Mouse (Mus musculus) forebrain, embryonic 16.5 days (tissue): ENCODE data around the gene Dmac1. TPM values are rescaled to one million over a fixed set of nuclear protein-coding genes. Genes with fewer than 3 reads are reported as not detected.

Experiments
- ATAC-seq: fragments of 200-750 bp; cut with Nextera tagmentation; 2 replicates; pipeline ENCODE4 v1.8.0; 2017; ENCODE audit warnings: mild to moderate bottlenecking, moderate library complexity
- H3K27ac ChIP-seq: fragments of 300-500 bp; sonication (generic); 2 replicates; pipeline ENCODE4 v1.5.1; 2014; ENCODE audit warnings: low read length, control low read depth
- H3K27me3 ChIP-seq: fragments of 300-500 bp; sonication (generic); replicated peaks from 2 replicates; pipeline ENCODE4 v1.6.1; 2014; ENCODE audit warnings: low read length; ENCODE audit not compliant: control insufficient read depth, insufficient read depth
- H3K36me3 ChIP-seq: fragments of 300-500 bp; sonication (generic); 2 replicates; pipeline ENCODE4 v1.6.1; 2014; ENCODE audit not compliant: control insufficient read depth, insufficient read depth
- H3K4me1 ChIP-seq: fragments of 300-500 bp; sonication (generic); replicated peaks from 2 replicates; pipeline ENCODE4 v1.6.1; 2014; ENCODE audit warnings: low read length; ENCODE audit not compliant: control insufficient read depth, insufficient read depth
- H3K4me2 ChIP-seq: fragments of 300-500 bp; sonication (generic); 2 replicates; pipeline ENCODE4 v1.6.1; 2014; ENCODE audit warnings: mild to moderate bottlenecking, low read length, control low read depth
- H3K4me3 ChIP-seq: fragments of 300-500 bp; sonication (generic); replicated peaks from 2 replicates; pipeline ENCODE4 v1.5.1; 2014; ENCODE audit warnings: mild to moderate bottlenecking, low read length, control low read depth
- H3K9ac ChIP-seq: fragments of 300-500 bp; sonication (generic); replicated peaks from 2 replicates; pipeline ENCODE4 v1.6.1; 2014; ENCODE audit warnings: low read depth, low read length, control low read depth
- H3K9me3 ChIP-seq: fragments of 300-500 bp; sonication (generic); 2 replicates; pipeline ENCODE4 v1.6.1; 2016; ENCODE audit warnings: low read length; ENCODE audit not compliant: control insufficient read depth
- WGBS: fragments of 180-500 bp; shearing (Covaris S2); extraction: QIAGEN DNeasy Blood & Tissue Kit; methylation state at CpG from one replicate; pipeline ENCODE4 v1.1.7; 2014; 5-methylcytosine and 5-hydroxymethylcytosine counted together
- polyA plus RNA-seq: library from polyadenylated mRNA; unstranded; fragments of >200 nt; fragmentation: Nextera tagmentation; extraction: Ambion mirVana; gene quantifications from 2 replicates; pipeline ENCODE4 v1.2.1, GENCODE M21; 2015

Dmac1 gene
- polyA plus RNA-seq, 1 experiment from 2014 or later, result 98.3 TPM

- Histone ChIP-seq H3K4me1 (peaks cover 5% of the 10 kb centered on the region; the same call in 1 of the 2 replicates), H3K36me3 (peaks cover 9% of the 10 kb centered on the region; the same call in 1 of the 2 replicates), H3K9me3 (no peaks in the 10 kb centered on the region), H3K27me3 (no peaks in the 10 kb centered on the region), H3K9ac (peak overlapping the region; percentile 90), H3K27ac (peak overlapping the region; percentile 57), H3K4me3 (peak overlapping the region; percentile 79), H3K4me2 (peak overlapping the region; percentile 62)
- 8% methylated on average over 30 of the region's 30 CpGs for WGBS
- peak; percentile 92 for ATAC-seq
Measured at GRCm38 (mm10) chr4:75277467-75278196, 473 bp downstream of the Dmac1 start.

- H3K4me1 ChIP-seq, result peaks cover 5% of the 10 kb centered on the region; the same call in 1 of the 2 replicates
- no peak overlapping the region for H3K4me2 ChIP-seq
- no peaks in the 10 kb centered on the region for H3K9me3 ChIP-seq
- no peak overlapping the region for H3K9ac ChIP-seq
- H3K27ac ChIP-seq, result no peak overlapping the region
- no peaks in the 10 kb centered on the region for H3K27me3 ChIP-seq
- ATAC-seq, result no peak
- no peak overlapping the region for H3K4me3 ChIP-seq
- peaks cover 14% of the 10 kb centered on the region for H3K36me3 ChIP-seq
- WGBS, result 87% methylated on average over 2 of the region's 2 CpGs
Measured at GRCm38 (mm10) chr4:75275737-75276136, 2.4 kb downstream of the Dmac1 start.

GRCm38 (mm10) chr4:75267866-75268265, 10.2 kb downstream of the Dmac1 start:
- Histone ChIP-seq H3K9ac (no peak overlapping the region), H3K27ac (no peak overlapping the region), H3K4me3 (no peak overlapping the region), H3K4me1 (peaks cover 4% of the 10 kb centered on the region; the same call in 1 of the 2 replicates), H3K27me3 (no peaks in the 10 kb centered on the region), H3K36me3 (peaks cover 5% of the 10 kb centered on the region; the same call in 1 of the 2 replicates), H3K9me3 (no peaks in the 10 kb centered on the region), H3K4me2 (no peak overlapping the region)
- ATAC-seq, result no peak
- 81% methylated on average over 2 of the region's 2 CpGs for WGBS

GRCm38 (mm10) chr4:75266773-75267550, 11.1 kb downstream of the Dmac1 start:
- WGBS, result 73% methylated on average over 6 of the region's 6 CpGs
- H3K36me3 ChIP-seq, result no peaks in the 10 kb centered on the region
- ATAC-seq, result no peak
- H3K9me3 ChIP-seq, result no peaks in the 10 kb centered on the region
- peaks cover 4% of the 10 kb centered on the region for H3K4me1 ChIP-seq
- no peak overlapping the region for H3K4me3 ChIP-seq
- no peak overlapping the region for H3K4me2 ChIP-seq
- H3K9ac ChIP-seq, result no peak overlapping the region
- no peak overlapping the region for H3K27ac ChIP-seq
- H3K27me3 ChIP-seq, result no peaks in the 10 kb centered on the region

GRCm38 (mm10) chr4:75264219-75264618, 13.9 kb downstream of the Dmac1 start:
- Histone ChIP-seq H3K36me3 (no peaks in the 10 kb centered on the region), H3K4me1 (peaks cover 4% of the 10 kb centered on the region), H3K4me2 (no peak overlapping the region), H3K4me3 (no peak overlapping the region), H3K27me3 (no peaks in the 10 kb centered on the region), H3K9me3 (no peaks in the 10 kb centered on the region), H3K27ac (no peak overlapping the region), H3K9ac (no peak overlapping the region)
- no peak for ATAC-seq
- WGBS, result 87% methylated on average over 2 of the region's 2 CpGs

- ATAC-seq, result peak; percentile 83
- H3K36me3 ChIP-seq, result no peaks in the 10 kb centered on the region
- H3K27ac ChIP-seq, result no peak overlapping the region
- H3K9ac ChIP-seq, result no peak overlapping the region
- H3K9me3 ChIP-seq, result no peaks in the 10 kb centered on the region
- H3K4me1 ChIP-seq, result peaks cover 4% of the 10 kb centered on the region
- H3K27me3 ChIP-seq, result no peaks in the 10 kb centered on the region
- 61% methylated on average over 3 of the region's 3 CpGs for WGBS
- no peak overlapping the region for H3K4me2 ChIP-seq
- H3K4me3 ChIP-seq, result no peak overlapping the region
Measured at GRCm38 (mm10) chr4:75263556-75264129, 14.5 kb downstream of the Dmac1 start.

GRCm38 (mm10) chr4:75262423-75262822, 15.7 kb downstream of the Dmac1 start:
- H3K9me3 ChIP-seq, result no peaks in the 10 kb centered on the region
- WGBS, result 51% methylated on average over 7 of the region's 7 CpGs
- peak overlapping the region; percentile 17; the same call in 1 of the 2 replicates for H3K4me2 ChIP-seq
- 0 out of 2 replicates have a peak, but pooled peaks have one; percentile 26 for ATAC-seq
- no peak overlapping the region for H3K4me3 ChIP-seq
- H3K36me3 ChIP-seq, result no peaks in the 10 kb centered on the region
- H3K9ac ChIP-seq, result no peak overlapping the region
- no peaks in the 10 kb centered on the region for H3K27me3 ChIP-seq
- H3K4me1 ChIP-seq, result peaks cover 4% of the 10 kb centered on the region
- H3K27ac ChIP-seq, result no peak overlapping the region

- H3K9me3 ChIP-seq, result no peaks in the 10 kb centered on the region
- H3K36me3 ChIP-seq, result no peaks in the 10 kb centered on the region
- WGBS, result 57% methylated on average over 6 of the region's 6 CpGs
- no peak for ATAC-seq
- H3K27ac ChIP-seq, result no peak overlapping the region
- no peaks in the 10 kb centered on the region for H3K27me3 ChIP-seq
- H3K4me1 ChIP-seq, result peaks cover 4% of the 10 kb centered on the region
- no peak overlapping the region for H3K4me3 ChIP-seq
- no peak overlapping the region for H3K9ac ChIP-seq
- H3K4me2 ChIP-seq, result no peak overlapping the region
Measured at GRCm38 (mm10) chr4:75260156-75260555, 17.9 kb downstream of the Dmac1 start.

- Histone ChIP-seq H3K27me3 (no peaks in the 10 kb centered on the region), H3K9me3 (no peaks in the 10 kb centered on the region), H3K4me1 (peaks cover 2% of the 10 kb centered on the region), H3K4me2 (no peak overlapping the region), H3K36me3 (no peaks in the 10 kb centered on the region), H3K9ac (no peak overlapping the region), H3K4me3 (no peak overlapping the region), H3K27ac (no peak overlapping the region)
- WGBS, result 58% methylated on average over 3 of the region's 3 CpGs
- no peak for ATAC-seq
Measured at GRCm38 (mm10) chr4:75259447-75259846, 18.7 kb downstream of the Dmac1 start.
